In the genomic region with DNA sequence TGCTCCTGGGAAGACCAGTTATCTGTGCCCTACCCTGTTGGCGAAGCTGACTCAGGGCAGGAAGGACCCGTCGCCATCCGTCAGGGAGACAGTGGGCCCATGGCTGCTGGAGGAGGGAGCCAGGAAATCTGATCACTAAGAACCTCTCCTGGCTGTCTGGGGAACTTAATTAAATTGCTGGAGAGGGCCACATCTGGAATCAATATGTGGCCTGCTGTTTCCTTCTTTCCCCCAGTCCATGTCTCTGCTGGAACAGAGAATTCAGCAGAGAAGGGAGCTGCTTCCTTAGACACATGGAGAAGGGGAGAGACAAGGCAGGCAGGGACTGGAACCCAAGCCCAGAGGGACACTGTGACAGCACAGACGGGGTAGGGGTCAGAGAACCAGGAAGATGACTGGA, we compare ENCODE assay signal across 12 mouse cellular contexts. TPM values are rescaled to one million over a fixed set of nuclear protein-coding genes. Genes with fewer than 3 reads are reported as not detected.
DNase-seq lines count a peak whose midpoint lies in the region; ATAC-seq lines count a peak whose summit lies in the region.
"Had no signal": no experiment of that assay in that cellular context is flagged by ENCODE, and none has a peak within 500 bp of the region (broad histone marks: within the 10 kb centered on the region; RNA-seq: fewer than 3 reads in every experiment).

No protein-coding gene starts in this region.

- H3K4me3 ChIP-seq in heart, embryonic 15.5 days, result no peak overlapping the region
- H3K4me3 ChIP-seq in limb, embryonic 10.5 days, result peak overlapping the region; percentile 16

- no peak overlapping the region for H3K9ac ChIP-seq in heart, embryonic 15.5 days

- peaks cover 23% of the 10 kb centered on the region for H3K4me1 ChIP-seq in heart, embryonic 15.5 days (replicated peaks)
- peaks cover 90% of the 10 kb centered on the region for H3K4me1 ChIP-seq in limb, embryonic 10.5 days

- no peaks in the 10 kb centered on the region for H3K27me3 ChIP-seq in heart, embryonic 15.5 days
- H3K27me3 ChIP-seq in limb, embryonic 10.5 days (ENCODE audit: low read depth, poor library complexity, severe bottlenecking), result no peaks in the 10 kb centered on the region

- no peak for ATAC-seq in heart, embryonic 15.5 days (replicated peaks; ENCODE audit: insufficient number of reproducible peaks, insufficient read depth, low FRiP score, low read depth)
- no peak for ATAC-seq in megakaryocyte progenitor cell, adult 5-6 weeks (replicated peaks; ENCODE audit: poor library complexity)

- H3K9me3 ChIP-seq in heart, embryonic 15.5 days (replicated peaks), result no peaks in the 10 kb centered on the region
- H3K9me3 ChIP-seq in limb, embryonic 10.5 days (replicated peaks), result no peaks in the 10 kb centered on the region

- no peak overlapping the region for H3K4me2 ChIP-seq in heart, embryonic 15.5 days

- no peak for DNase-seq in heart, postnatal 4 days
- peak; percentile 46 for DNase-seq in MN1 (ENCODE audit: low spot score)
- DNase-seq in embryo, embryonic 10.5 days (ENCODE audit: low spot score), result peak; percentile 80
- peak; percentile 75 for DNase-seq in limb, embryonic 10.5 days (ENCODE audit: low spot score)
- DNase-seq in retina, postnatal 1 day, result no peak
- DNase-seq: cerebellum, postnatal 36 days; kidney, adult 2 months; lung, postnatal 10 days; right cerebral cortex, adult 18-20 months had no signal

- H3K36me3 ChIP-seq in heart, embryonic 15.5 days, result no peaks in the 10 kb centered on the region
- no peaks in the 10 kb centered on the region for H3K36me3 ChIP-seq in limb, embryonic 10.5 days

- H3K27ac ChIP-seq in heart, embryonic 15.5 days, result peak overlapping the region; percentile 53
- H3K27ac ChIP-seq in limb, embryonic 10.5 days, result peak overlapping the region; percentile 96

- WGBS in heart, embryonic 15.5 days, result 65% methylated on average over 5 of the region's 5 CpGs
- 14% methylated on average over 5 of the region's 5 CpGs for WGBS in limb, embryonic 10.5 days

RNA-seq across cellular contexts. Expression of a gene that starts 1.1 kb away (rescaled TPM):
- polyA plus RNA-seq in heart, embryonic 15.5 days (2015; fragmentation: Nextera tagmentation; extraction: Ambion mirVana), result 14.1 and 20.1 TPM in 2 replicates
- total RNA-seq in heart, postnatal 4 days (2021), result 1 to 10 TPM; 8.7 to 9.4 TPM
- polyA plus RNA-seq in limb, embryonic 10.5 days (2016; fragmentation: Nextera tagmentation; extraction: Ambion mirVana), result 111 and 140 TPM in 2 replicates
- total RNA-seq in megakaryocyte progenitor cell, adult 5-6 weeks (2015), result not detected in 2 replicates
- not detected in 2 replicates for total RNA-seq in megakaryocyte progenitor cell, adult 5-6 weeks (2017)
- total RNA-seq: liver, adult 2 months had no signal
- polyA plus RNA-seq: liver, adult 2 months had no signal

RNA-seq across cellular contexts. Expression of a gene that starts 3.5 kb away (rescaled TPM):
- polyA plus RNA-seq in heart, embryonic 15.5 days (2015; fragmentation: Nextera tagmentation; extraction: Ambion mirVana), result 17.2 and 22.4 TPM in 2 replicates
- total RNA-seq in heart, postnatal 4 days (2021), result 10 to 100 TPM; 11.7 to 13.2 TPM
- polyA plus RNA-seq in limb, embryonic 10.5 days (2016; fragmentation: Nextera tagmentation; extraction: Ambion mirVana), result 59.4 and 61.3 TPM in 2 replicates
- total RNA-seq in megakaryocyte progenitor cell, adult 5-6 weeks (2015), result 8.2 and 11.0 TPM in 2 replicates
- 23.9 and 24.2 TPM in 2 replicates for total RNA-seq in megakaryocyte progenitor cell, adult 5-6 weeks (2017)

RNA-seq across cellular contexts. Expression of a gene that starts 26.0 kb away (rescaled TPM):
- 75.8 and 77.2 TPM in 2 replicates for polyA plus RNA-seq in heart, embryonic 15.5 days (2015; fragmentation: Nextera tagmentation; extraction: Ambion mirVana)
- 10 to 100 TPM; 51.7 to 54.5 TPM for total RNA-seq in heart, postnatal 4 days (2021)
- 138 and 141 TPM in 2 replicates for polyA plus RNA-seq in limb, embryonic 10.5 days (2016; fragmentation: Nextera tagmentation; extraction: Ambion mirVana)
- 15.4 and 20.2 TPM in 2 replicates for total RNA-seq in megakaryocyte progenitor cell, adult 5-6 weeks (2015)
- 15.4 and 19.9 TPM in 2 replicates for total RNA-seq in megakaryocyte progenitor cell, adult 5-6 weeks (2017)

RNA-seq across cellular contexts. Expression of a gene that starts 30.2 kb away (rescaled TPM):
- polyA plus RNA-seq in heart, embryonic 15.5 days (2015; fragmentation: Nextera tagmentation; extraction: Ambion mirVana), result 2.1 and 2.6 TPM in 2 replicates
- 1 to 10 TPM; 2.6 to 4.0 TPM for total RNA-seq in heart, postnatal 4 days (2021)
- 2.1 and 4.0 TPM in 2 replicates for polyA plus RNA-seq in limb, embryonic 10.5 days (2016; fragmentation: Nextera tagmentation; extraction: Ambion mirVana)
- total RNA-seq in megakaryocyte progenitor cell, adult 5-6 weeks (2015), result not detected in 2 replicates
- total RNA-seq in megakaryocyte progenitor cell, adult 5-6 weeks (2017), result not detected in 2 replicates
- total RNA-seq: liver, adult 2 months had no signal
- polyA plus RNA-seq: liver, adult 2 months had no signal

Comparison
In these comparisons a context has a peak if more than half of its experiments do, and no peak if none do; other contexts are left out.
1. DNase-seq: peak in MN1 (single experiment), embryo, embryonic 10.5 days (single experiment) and limb, embryonic 10.5 days (single experiment); none in heart, postnatal 4 days (single experiment) and retina, postnatal 1 day (single experiment).
2. RNA of a gene that starts 1.1 kb away (total RNA-seq): 8.7 to 9.4 TPM in heart, postnatal 4 days; not detected in megakaryocyte progenitor cell, adult 5-6 weeks; every median in the first group is over 4 times any median in the second.